Mouse (Mus musculus): Measurements from ENCODE around the gene Rhag. TPM values are rescaled to one million over a fixed set of nuclear protein-coding genes. Genes with fewer than 3 reads are reported as not detected.
A peak's percentile ranks its signal among the peaks of the same experiment; 100 is the strongest.

The Rhag gene
- polyA plus RNA-seq, 1 experiment: not detected

GRCm38 (mm10) chr17:40811560-40811959 is 634 bp downstream of the Rhag start:
- Histone ChIP-seq H3K27ac (ENCODE audit: insufficient read depth, low read length) (no peak overlapping the region), H3K4me3 (ENCODE audit: insufficient read depth, low read length) (no peak overlapping the region), H3K4me1 (ENCODE audit: control insufficient read depth, insufficient read depth, low read length) (no peaks in the 10 kb centered on the region)
- no peak for TF ChIP-seq CTCF (IDR thresholded peaks at IDR 0.05; ENCODE audit: borderline replicate concordance, insufficient read depth, low read length)
- TF ChIP-seq POLR2A (IDR thresholded peaks at IDR 0.05; ENCODE audit: low read depth, low read length): no peak

- Histone ChIP-seq H3K27ac (ENCODE audit: insufficient read depth, low read length) (no peak overlapping the region), H3K4me3 (ENCODE audit: insufficient read depth, low read length) (no peak overlapping the region), H3K4me1 (ENCODE audit: control insufficient read depth, insufficient read depth, low read length) (no peaks in the 10 kb centered on the region)
- TF ChIP-seq CTCF (IDR thresholded peaks at IDR 0.05; ENCODE audit: borderline replicate concordance, insufficient read depth, low read length) (no peak), POLR2A (IDR thresholded peaks at IDR 0.05; ENCODE audit: low read depth, low read length) (no peak)
Observed at GRCm38 (mm10) chr17:40812259-40812658, 1.3 kb downstream of the Rhag start.

- TF ChIP-seq CTCF (IDR thresholded peaks at IDR 0.05; ENCODE audit: borderline replicate concordance, insufficient read depth, low read length): no peak
- no peak for TF ChIP-seq POLR2A (IDR thresholded peaks at IDR 0.05; ENCODE audit: low read depth, low read length)
- Histone ChIP-seq H3K27ac (ENCODE audit: insufficient read depth, low read length) (no peak overlapping the region), H3K4me1 (ENCODE audit: control insufficient read depth, insufficient read depth, low read length) (no peaks in the 10 kb centered on the region), H3K4me3 (ENCODE audit: insufficient read depth, low read length) (no peak overlapping the region)
Observed at GRCm38 (mm10) chr17:40817340-40817943, 6.5 kb downstream of the Rhag start.

- no peak overlapping the region for H3K27ac ChIP-seq (ENCODE audit: insufficient read depth, low read length)
- TF ChIP-seq POLR2A (IDR thresholded peaks at IDR 0.05; ENCODE audit: low read depth, low read length) (no peak), CTCF (IDR thresholded peaks at IDR 0.05; ENCODE audit: borderline replicate concordance, insufficient read depth, low read length) (no peak)
- no peak overlapping the region for H3K4me3 ChIP-seq (ENCODE audit: insufficient read depth, low read length)
- no peaks in the 10 kb centered on the region for H3K4me1 ChIP-seq (ENCODE audit: control insufficient read depth, insufficient read depth, low read length)
Observed at GRCm38 (mm10) chr17:40821477-40821876, 10.6 kb downstream of the Rhag start.

GRCm38 (mm10) chr17:40823817-40824216 is 12.9 kb downstream of the Rhag start:
- H3K27ac ChIP-seq (ENCODE audit: insufficient read depth, low read length): no peak overlapping the region
- TF ChIP-seq POLR2A (IDR thresholded peaks at IDR 0.05; ENCODE audit: low read depth, low read length): no peak
- TF ChIP-seq CTCF (IDR thresholded peaks at IDR 0.05; ENCODE audit: borderline replicate concordance, insufficient read depth, low read length): no peak
- H3K4me1 ChIP-seq (ENCODE audit: control insufficient read depth, insufficient read depth, low read length): no peaks in the 10 kb centered on the region
- H3K4me3 ChIP-seq (ENCODE audit: insufficient read depth, low read length): no peak overlapping the region

- TF ChIP-seq POLR2A (IDR thresholded peaks at IDR 0.05; ENCODE audit: low read depth, low read length) (no peak), CTCF (IDR thresholded peaks at IDR 0.05; ENCODE audit: borderline replicate concordance, insufficient read depth, low read length) (no peak)
- Histone ChIP-seq H3K4me1 (ENCODE audit: control insufficient read depth, insufficient read depth, low read length) (no peaks in the 10 kb centered on the region), H3K4me3 (ENCODE audit: insufficient read depth, low read length) (no peak overlapping the region), H3K27ac (ENCODE audit: insufficient read depth, low read length) (no peak overlapping the region)
Observed at GRCm38 (mm10) chr17:40824549-40824948, 13.6 kb downstream of the Rhag start.

- H3K27ac ChIP-seq (ENCODE audit: insufficient read depth, low read length): no peak overlapping the region
- no peak overlapping the region for H3K4me3 ChIP-seq (ENCODE audit: insufficient read depth, low read length)
- TF ChIP-seq CTCF (IDR thresholded peaks at IDR 0.05; ENCODE audit: borderline replicate concordance, insufficient read depth, low read length) (peak; percentile 27; the same call in 1 of the 2 replicates), POLR2A (IDR thresholded peaks at IDR 0.05; ENCODE audit: low read depth, low read length) (no peak)
- no peaks in the 10 kb centered on the region for H3K4me1 ChIP-seq (ENCODE audit: control insufficient read depth, insufficient read depth, low read length)
Observed at GRCm38 (mm10) chr17:40831870-40832269, 20.9 kb downstream of the Rhag start.

GRCm38 (mm10) chr17:40837308-40837707 is 26.4 kb downstream of the Rhag start:
- Histone ChIP-seq H3K4me3 (ENCODE audit: insufficient read depth, low read length) (no peak overlapping the region), H3K4me1 (ENCODE audit: control insufficient read depth, insufficient read depth, low read length) (no peaks in the 10 kb centered on the region), H3K27ac (ENCODE audit: insufficient read depth, low read length) (no peak overlapping the region)
- no peak for TF ChIP-seq CTCF (IDR thresholded peaks at IDR 0.05; ENCODE audit: borderline replicate concordance, insufficient read depth, low read length)
- no peak for TF ChIP-seq POLR2A (IDR thresholded peaks at IDR 0.05; ENCODE audit: low read depth, low read length)

GRCm38 (mm10) chr17:40855065-40855464 is 44.1 kb downstream of the Rhag start:
- no peak overlapping the region for H3K27ac ChIP-seq (ENCODE audit: insufficient read depth, low read length)
- H3K4me3 ChIP-seq (ENCODE audit: insufficient read depth, low read length): no peak overlapping the region
- H3K4me1 ChIP-seq (ENCODE audit: control insufficient read depth, insufficient read depth, low read length): no peaks in the 10 kb centered on the region
- TF ChIP-seq POLR2A (IDR thresholded peaks at IDR 0.05; ENCODE audit: low read depth, low read length) (no peak), CTCF (IDR thresholded peaks at IDR 0.05; ENCODE audit: borderline replicate concordance, insufficient read depth, low read length) (no peak)

- Histone ChIP-seq H3K27ac (ENCODE audit: insufficient read depth, low read length) (no peak overlapping the region), H3K4me1 (ENCODE audit: control insufficient read depth, insufficient read depth, low read length) (0 out of 2 replicates have a peak, but pooled peaks cover 2% of the 10 kb centered on the region), H3K4me3 (ENCODE audit: insufficient read depth, low read length) (no peak overlapping the region)
- TF ChIP-seq POLR2A (IDR thresholded peaks at IDR 0.05; ENCODE audit: low read depth, low read length) (no peak), CTCF (IDR thresholded peaks at IDR 0.05; ENCODE audit: borderline replicate concordance, insufficient read depth, low read length) (no peak)
Observed at GRCm38 (mm10) chr17:40868952-40869747, 58.2 kb downstream of the Rhag start.
